Mouse (Mus musculus) bone marrow, adult 2 months (tissue): ENCODE measurements around the gene Shisal1. TPM values are rescaled to one million over a fixed set of nuclear protein-coding genes. Genes with fewer than 3 reads are reported as not detected.

Experiments
- H3K27ac ChIP-seq: fragments of 200-500 bp; 2 replicates; pipeline ENCODE4 v1.5.1; 2012; ENCODE audit warnings: low read depth, mild to moderate bottlenecking, control low read depth, inconsistent platforms, low read length; ENCODE audit not compliant: control insufficient read depth, poor library complexity, insufficient read depth
- H3K4me1 ChIP-seq: fragments of 200-500 bp; 2 replicates; pipeline ENCODE4 v1.6.1; 2011; ENCODE audit warnings: low read length; ENCODE audit not compliant: control insufficient read depth, insufficient read depth
- H3K4me3 ChIP-seq: fragments of 200-500 bp; replicated peaks from 2 replicates; pipeline ENCODE3; 2011; ENCODE audit warnings: mild to moderate bottlenecking, low read depth, low read length, control low read depth; ENCODE audit not compliant: control insufficient read depth
- CTCF ChIP-seq: fragments of 200-500 bp; IDR thresholded peaks from 2 replicates; pipeline ENCODE4 v1.5.1; 2011; ENCODE audit warnings: low read length, control low read depth; ENCODE audit not compliant: control insufficient read depth, insufficient read depth
- POLR2A ChIP-seq: fragments of 200-500 bp; IDR thresholded peaks from 2 replicates; pipeline ENCODE4 v1.6.1; 2011; ENCODE audit warnings: low read depth, mild to moderate bottlenecking, control low read depth, low read length, borderline replicate concordance; ENCODE audit not compliant: control insufficient read depth
- WGBS: fragments of 180-500 bp; shearing (Covaris S2); methylation state at CpG from one replicate; pipeline ENCODE4 v1.1.7; 2018; 5-methylcytosine and 5-hydroxymethylcytosine counted together
- polyA plus RNA-seq: library from polyadenylated mRNA; stranded (reverse); fragments of >200 nt; gene quantifications from 2 replicates; pipeline ENCODE4 v1.2.4, GENCODE M21; 2011; ENCODE audit warnings: low replicate concordance; ENCODE audit not compliant: missing spikeins, insufficient read depth, insufficient read length

The Shisal1 gene
- polyA plus RNA-seq, 1 experiment, result 0.75 TPM

- TF ChIP-seq CTCF, result no peak
- TF ChIP-seq POLR2A, result no peak
- Histone ChIP-seq H3K4me3 (no peak overlapping the region), H3K27ac (no peak overlapping the region), H3K4me1 (no peaks in the 10 kb centered on the region)
- 82% methylated on average over 14 of the region's 14 CpGs for WGBS
These were observed 5.1 kb downstream of the Shisal1 start for GRCm38 (mm10) chr15:84441682-84442315.

GRCm38 (mm10) chr15:84440820-84441219, 6.1 kb downstream of the Shisal1 start:
- no peak for TF ChIP-seq CTCF
- TF ChIP-seq POLR2A, result no peak
- Histone ChIP-seq H3K27ac (no peak overlapping the region), H3K4me1 (no peaks in the 10 kb centered on the region), H3K4me3 (no peak overlapping the region)
- WGBS, result 69% methylated on average over 3 of the region's 3 CpGs

GRCm38 (mm10) chr15:84433586-84434185, 13.2 kb downstream of the Shisal1 start:
- Histone ChIP-seq H3K27ac (no peak overlapping the region), H3K4me3 (no peak overlapping the region), H3K4me1 (no peaks in the 10 kb centered on the region)
- TF ChIP-seq CTCF, result no peak
- WGBS, result 80% methylated on average over 10 of the region's 10 CpGs

GRCm38 (mm10) chr15:84430482-84430881, 16.4 kb downstream of the Shisal1 start:
- TF ChIP-seq POLR2A, result no peak
- no peak for TF ChIP-seq CTCF
- WGBS, result 66% methylated on average over 5 of the region's 5 CpGs
- Histone ChIP-seq H3K27ac (no peak overlapping the region), H3K4me1 (no peaks in the 10 kb centered on the region), H3K4me3 (no peak overlapping the region)

- Histone ChIP-seq H3K27ac (no peak overlapping the region), H3K4me1 (no peaks in the 10 kb centered on the region), H3K4me3 (no peak overlapping the region)
- WGBS, result 88% methylated on average over 6 of the region's 6 CpGs
- TF ChIP-seq POLR2A (no peak), CTCF (no peak)
These were observed 19.3 kb downstream of the Shisal1 start for GRCm38 (mm10) chr15:84427624-84428023.

- no peaks in the 10 kb centered on the region for H3K4me1 ChIP-seq
- 79% methylated on average over 5 of the region's 5 CpGs for WGBS
- TF ChIP-seq CTCF (no peak), POLR2A (no peak)
- H3K4me3 ChIP-seq, result no peak overlapping the region
- no peak overlapping the region for H3K27ac ChIP-seq
These were observed 21.2 kb downstream of the Shisal1 start for GRCm38 (mm10) chr15:84425733-84426132.

GRCm38 (mm10) chr15:84423781-84424180, 23.1 kb downstream of the Shisal1 start:
- Histone ChIP-seq H3K4me3 (no peak overlapping the region), H3K4me1 (no peaks in the 10 kb centered on the region), H3K27ac (no peak overlapping the region)
- WGBS, result 84% methylated on average over 5 of the region's 5 CpGs
- TF ChIP-seq POLR2A (no peak), CTCF (no peak)

- H3K4me3 ChIP-seq, result no peak overlapping the region
- H3K4me1 ChIP-seq, result no peaks in the 10 kb centered on the region
- no peak for TF ChIP-seq CTCF
- TF ChIP-seq POLR2A, result no peak
- no peak overlapping the region for H3K27ac ChIP-seq
- 72% methylated on average over 4 of the region's 4 CpGs for WGBS
These were observed 28.7 kb downstream of the Shisal1 start for GRCm38 (mm10) chr15:84418266-84418610.
